Mouse (Mus musculus) embryonic facial prominence, embryonic 12.5 days (tissue): ENCODE results near the gene Atf4. TPM values are rescaled to one million over a fixed set of nuclear protein-coding genes. Genes with fewer than 3 reads are reported as not detected.
A peak's percentile ranks its signal among the peaks of the same experiment; 100 is the strongest.

Experiments used
- ATAC-seq: fragments of 200-750 bp; cut with Nextera tagmentation; 2 replicates; pipeline ENCODE4 v1.8.0; 2017; ENCODE audit not compliant: insufficient number of reproducible peaks, insufficient read depth, low FRiP score, low TSS enrichment
- H3K27ac ChIP-seq: fragments of 300-500 bp; sonication (generic); 2 replicates; pipeline ENCODE4 v1.5.1; 2016; ENCODE audit warnings: mild to moderate bottlenecking
- H3K27me3 ChIP-seq: fragments of 300-500 bp; sonication (generic); 2 replicates; pipeline ENCODE4 v1.6.1; 2016; ENCODE audit warnings: mild to moderate bottlenecking, moderate library complexity
- H3K36me3 ChIP-seq: fragments of 300-500 bp; sonication (generic); 2 replicates; pipeline ENCODE4 v1.6.1; 2016; ENCODE audit warnings: mild to moderate bottlenecking
- H3K4me1 ChIP-seq: fragments of 300-500 bp; sonication (generic); 2 replicates; pipeline ENCODE4 v1.6.1; 2016
- H3K4me2 ChIP-seq: fragments of 300-500 bp; sonication (generic); replicated peaks from 2 replicates; pipeline ENCODE4 v1.6.1; 2016; ENCODE audit warnings: mild to moderate bottlenecking, moderate library complexity
- H3K4me3 ChIP-seq: fragments of 300-500 bp; sonication (generic); 2 replicates; pipeline ENCODE4 v1.5.1; 2016; ENCODE audit warnings: mild to moderate bottlenecking
- H3K9ac ChIP-seq: fragments of 300-500 bp; sonication (generic); 2 replicates; pipeline ENCODE4 v1.6.1; 2016; ENCODE audit warnings: mild to moderate bottlenecking, moderate library complexity
- H3K9me3 ChIP-seq: fragments of 300-500 bp; sonication (generic); 2 replicates; pipeline ENCODE4 v1.6.1; 2016; ENCODE audit warnings: mild to moderate bottlenecking, moderate library complexity
- WGBS: fragments of 180-500 bp; shearing (Covaris S2); methylation state at CpG from one replicate; pipeline ENCODE4 v1.1.7; 2016; 5-methylcytosine and 5-hydroxymethylcytosine counted together
- polyA plus RNA-seq: library from polyadenylated mRNA; unstranded; fragments of >200 nt; fragmentation: Nextera tagmentation; extraction: Ambion mirVana; gene quantifications from 2 replicates; pipeline ENCODE4 v1.2.1, GENCODE M21; 2016

Gene Atf4
- polyA plus RNA-seq, 1 experiment from 2014 or later: 117 TPM

DNA sequence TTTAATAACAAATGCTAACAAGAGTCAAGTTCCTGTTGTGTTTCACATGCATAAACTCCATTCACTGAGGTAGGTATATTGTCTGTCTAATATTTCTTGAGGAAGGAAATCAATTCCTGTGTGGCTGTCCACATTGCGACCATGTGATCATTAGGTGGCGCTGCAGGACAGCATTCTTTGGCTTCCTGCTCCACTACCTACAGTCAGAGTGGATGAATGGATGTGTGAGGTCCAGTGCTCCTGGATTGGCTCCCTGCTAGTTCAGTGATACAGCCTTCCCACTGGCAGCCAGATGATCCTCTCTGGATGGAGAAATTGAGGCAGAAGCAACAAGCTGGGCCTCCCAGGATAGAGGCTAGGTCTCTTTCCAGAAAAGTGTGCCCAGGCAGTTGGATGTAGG lies 11.3 kb downstream of the Atf4 start:
- ATAC-seq: no peak
- Histone ChIP-seq H3K4me3 (no peak overlapping the region), H3K27ac (no peak overlapping the region), H3K9ac (no peak overlapping the region), H3K4me1 (peaks cover 12% of the 10 kb centered on the region), H3K4me2 (no peak overlapping the region), H3K27me3 (no peaks in the 10 kb centered on the region), H3K36me3 (peaks cover 6% of the 10 kb centered on the region; the same call in 1 of the 2 replicates), H3K9me3 (no peaks in the 10 kb centered on the region)
- WGBS: 1% methylated on average over 2 of the region's 2 CpGs

DNA sequence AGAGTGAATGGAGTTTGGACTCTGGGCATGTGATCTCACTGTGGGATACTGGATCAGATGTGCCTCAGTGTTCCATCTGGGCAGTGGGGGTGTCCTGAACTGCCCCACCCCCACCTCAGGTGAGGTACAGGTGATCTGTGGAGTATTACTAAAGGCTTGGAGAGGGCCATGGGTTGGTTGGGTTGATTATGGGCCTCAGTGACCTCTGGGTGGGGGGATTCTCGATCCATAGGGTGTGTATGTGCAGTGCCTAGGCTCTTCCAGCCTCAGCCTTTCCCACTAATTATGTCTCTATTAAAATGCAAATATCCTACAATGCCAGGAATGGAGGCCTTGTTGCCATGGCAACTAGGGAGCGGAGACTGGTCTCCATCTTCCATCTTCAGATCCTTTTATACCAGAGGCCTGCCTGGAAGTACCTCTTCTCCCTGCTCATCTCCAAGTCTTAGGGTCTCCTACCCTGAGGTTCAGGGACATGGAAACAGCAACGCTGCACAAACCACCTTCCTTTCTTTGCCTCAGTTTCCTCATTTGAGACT lies 16.9 kb downstream of the Atf4 start:
- Histone ChIP-seq H3K36me3 (no peaks in the 10 kb centered on the region), H3K9me3 (no peaks in the 10 kb centered on the region), H3K27ac (no peak overlapping the region), H3K4me2 (no peak overlapping the region), H3K4me3 (no peak overlapping the region), H3K9ac (no peak overlapping the region), H3K4me1 (no peaks in the 10 kb centered on the region), H3K27me3 (no peaks in the 10 kb centered on the region; the same call in 1 of the 2 replicates)
- ATAC-seq: no peak
- 73% methylated on average over 3 of the region's 3 CpGs for WGBS

DNA sequence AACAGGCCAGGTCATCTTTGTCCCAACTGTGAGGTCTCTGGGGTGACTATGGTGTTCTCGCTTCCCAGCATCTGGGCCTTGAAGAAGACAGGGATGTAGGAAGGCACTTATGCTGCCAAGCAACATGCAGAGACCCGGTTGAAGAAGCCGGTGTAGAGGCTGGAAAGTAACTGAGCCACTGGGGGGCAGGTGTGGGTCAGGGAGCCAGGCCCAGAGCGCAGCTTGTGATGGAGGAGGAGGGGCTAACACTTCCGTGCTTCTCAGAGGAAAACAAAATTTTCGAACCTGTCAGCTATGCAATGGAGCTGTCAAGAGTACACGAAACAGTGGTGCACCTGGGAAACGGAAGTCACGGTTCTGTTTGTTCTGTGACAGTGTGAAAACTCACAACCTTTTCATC lies 22.1 kb downstream of the Atf4 start:
- Histone ChIP-seq H3K4me3 (no peak overlapping the region), H3K36me3 (no peaks in the 10 kb centered on the region), H3K27ac (no peak overlapping the region), H3K27me3 (peaks cover 22% of the 10 kb centered on the region), H3K4me2 (no peak overlapping the region), H3K9ac (no peak overlapping the region), H3K4me1 (no peaks in the 10 kb centered on the region), H3K9me3 (no peaks in the 10 kb centered on the region)
- ATAC-seq: no peak
- 44% methylated on average over 9 of the region's 9 CpGs for WGBS

DNA sequence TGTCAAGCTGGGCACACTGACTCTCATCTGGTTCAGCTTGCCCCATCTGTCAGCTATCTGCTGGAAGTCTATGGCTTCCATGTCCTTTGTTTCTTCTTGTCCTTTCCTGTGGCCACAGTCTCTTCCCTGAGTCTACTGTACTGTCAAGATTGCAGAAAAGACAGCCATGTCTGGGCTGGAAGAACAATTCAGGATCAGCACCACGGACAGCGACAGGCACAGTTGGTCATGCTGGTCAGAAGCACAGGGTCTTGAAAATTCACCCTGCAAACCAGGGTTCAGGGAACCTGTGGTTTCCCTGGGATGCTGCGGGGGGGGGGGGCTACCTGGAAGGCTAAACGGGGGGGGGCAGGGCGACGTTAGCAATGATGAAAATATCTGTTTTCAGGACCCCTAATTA lies 22.6 kb downstream of the Atf4 start:
- H3K27ac ChIP-seq: no peak overlapping the region
- no peak for ATAC-seq
- peaks cover 28% of the 10 kb centered on the region for H3K27me3 ChIP-seq
- H3K36me3 ChIP-seq: no peaks in the 10 kb centered on the region
- H3K4me2 ChIP-seq: no peak overlapping the region
- H3K4me3 ChIP-seq: no peak overlapping the region
- no peaks in the 10 kb centered on the region for H3K9me3 ChIP-seq
- no peaks in the 10 kb centered on the region for H3K4me1 ChIP-seq
- no peak overlapping the region for H3K9ac ChIP-seq
- WGBS: 2% methylated on average over 6 of the region's 6 CpGs

DNA sequence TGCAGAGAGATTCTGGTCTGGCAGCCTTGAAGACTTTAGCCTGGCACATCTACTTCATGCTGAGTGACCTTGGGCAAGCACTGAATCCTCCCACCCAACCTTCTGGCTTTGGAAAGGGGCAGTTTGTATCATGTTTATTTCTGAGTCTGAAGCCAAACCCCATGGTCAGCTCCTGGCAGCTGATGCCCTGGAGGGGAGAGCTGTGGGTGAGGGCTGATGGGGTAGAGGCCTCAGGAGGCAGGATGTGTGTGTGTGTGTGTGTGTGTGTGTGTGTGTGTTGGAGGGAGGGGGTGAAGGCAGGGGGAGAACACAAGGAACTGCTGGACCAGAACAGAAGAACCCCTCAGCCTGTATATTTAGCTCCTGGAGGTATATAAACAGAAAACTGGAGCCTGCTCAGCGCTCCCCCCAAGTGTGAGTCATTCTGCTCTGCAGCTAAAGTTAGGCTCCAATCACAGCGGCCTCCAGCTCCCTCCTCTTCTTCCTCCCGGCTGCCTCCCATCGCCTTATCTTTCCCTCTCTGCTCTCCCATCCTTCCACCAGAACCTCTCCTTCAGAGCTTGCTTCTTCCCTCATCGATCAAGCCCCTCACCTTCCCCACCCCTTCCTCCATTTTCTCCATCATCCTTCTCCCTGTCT lies 23.3 kb downstream of the Atf4 start:
- Histone ChIP-seq H3K4me1 (no peaks in the 10 kb centered on the region), H3K4me3 (no peak overlapping the region), H3K27ac (no peak overlapping the region), H3K27me3 (peaks cover 33% of the 10 kb centered on the region), H3K36me3 (no peaks in the 10 kb centered on the region), H3K4me2 (no peak overlapping the region), H3K9me3 (no peaks in the 10 kb centered on the region), H3K9ac (no peak overlapping the region)
- WGBS: 63% methylated on average over 5 of the region's 5 CpGs
- ATAC-seq: no peak

DNA sequence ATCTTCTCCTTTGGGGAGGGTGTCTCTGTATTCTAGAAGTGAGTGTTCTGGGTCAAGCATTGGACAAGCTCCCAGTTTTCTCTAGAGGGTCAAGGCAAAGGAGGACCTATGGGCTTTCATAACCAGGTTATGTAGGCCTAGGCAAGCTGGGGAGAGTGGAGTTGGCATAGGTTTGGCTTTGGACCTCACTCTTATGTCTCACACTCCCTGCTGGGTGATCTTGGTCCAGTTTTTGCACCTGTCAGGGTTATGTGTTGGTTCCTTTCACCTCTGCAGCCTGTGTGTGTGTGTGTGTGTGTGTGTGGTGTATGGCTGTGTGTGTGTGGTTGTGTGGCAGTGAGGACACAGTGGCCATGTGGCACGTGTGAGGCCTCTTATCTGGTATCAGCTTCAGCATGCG lies 24.1 kb downstream of the Atf4 start:
- ATAC-seq: no peak
- Histone ChIP-seq H3K9me3 (no peaks in the 10 kb centered on the region), H3K4me3 (no peak overlapping the region), H3K27ac (no peak overlapping the region), H3K36me3 (no peaks in the 10 kb centered on the region), H3K27me3 (peaks cover 38% of the 10 kb centered on the region), H3K4me1 (no peaks in the 10 kb centered on the region), H3K4me2 (no peak overlapping the region), H3K9ac (no peak overlapping the region)
- 76% methylated on average over 2 of the region's 2 CpGs for WGBS

DNA sequence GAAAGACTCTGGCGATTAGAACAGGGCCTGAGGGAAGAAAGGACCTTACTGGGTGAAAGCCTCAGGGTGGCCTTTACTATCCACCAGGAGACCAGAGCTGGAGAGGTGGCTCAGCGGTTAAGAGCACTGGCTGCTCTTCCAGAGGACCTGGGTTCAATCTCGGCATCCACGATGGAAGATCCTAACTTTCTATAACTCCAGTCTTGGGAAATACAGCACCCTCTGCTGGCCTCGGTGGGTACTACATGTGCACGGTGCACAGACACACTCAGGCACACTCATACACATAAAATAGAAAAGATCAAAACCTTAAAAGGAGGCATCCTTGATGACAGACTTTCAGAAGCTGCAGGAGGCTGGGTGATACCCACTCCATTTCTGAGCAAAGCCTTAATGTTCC lies 25.7 kb downstream of the Atf4 start:
- H3K4me3 ChIP-seq: no peak overlapping the region
- H3K9ac ChIP-seq: no peak overlapping the region
- no peak overlapping the region for H3K27ac ChIP-seq
- no peak overlapping the region for H3K4me2 ChIP-seq
- no peaks in the 10 kb centered on the region for H3K4me1 ChIP-seq
- H3K27me3 ChIP-seq: peaks cover 54% of the 10 kb centered on the region
- WGBS: 22% methylated on average over 6 of the region's 6 CpGs
- no peak for ATAC-seq
- no peaks in the 10 kb centered on the region for H3K36me3 ChIP-seq
- no peaks in the 10 kb centered on the region for H3K9me3 ChIP-seq

DNA sequence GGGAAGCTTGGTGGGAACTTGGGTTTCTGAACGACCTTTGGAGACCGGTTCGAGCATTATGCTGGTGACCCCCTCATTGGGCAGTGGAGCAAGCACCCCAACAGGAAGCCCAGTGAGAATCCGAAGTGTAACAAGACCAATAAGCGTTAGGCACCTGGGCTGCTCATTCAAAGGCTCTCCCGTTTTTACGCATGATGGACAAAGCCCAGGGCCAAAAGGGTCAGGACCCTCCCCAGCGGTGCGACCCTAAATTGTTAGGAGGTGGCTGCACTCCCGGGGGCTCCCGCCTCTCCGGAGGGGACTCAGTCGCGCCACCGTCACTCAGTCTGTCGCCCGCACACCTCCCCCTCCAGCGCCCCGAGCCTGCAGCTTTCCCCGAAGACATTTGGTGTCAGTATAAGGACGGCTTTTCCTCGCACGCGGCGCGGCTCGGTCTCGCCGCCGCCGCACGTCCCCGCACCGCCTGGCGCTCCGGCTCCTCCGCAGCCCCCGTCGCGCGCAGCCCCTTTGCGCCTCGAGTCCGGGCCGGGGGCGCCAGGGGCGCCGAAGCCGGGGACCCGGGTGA lies 31.9 kb downstream of the Atf4 start, which contains the start of gene Cacna1i:
Cacna1i (plus strand) TSS at position 388 of the 565 bp plus-strand sequence.
- Histone ChIP-seq H3K36me3 (no peaks in the 10 kb centered on the region), H3K27ac (no peak within 1 kb of the TSS), H3K9me3 (no peaks in the 10 kb centered on the region), H3K4me3 (peak within 1 kb of the TSS; percentile 48), H3K4me1 (peaks cover 11% of the 10 kb centered on the region), H3K4me2 (peak within 1 kb of the TSS; percentile 94), H3K27me3 (peaks cover 90% of the 10 kb centered on the region), H3K9ac (peak within 1 kb of the TSS; percentile 62)
- no peak for ATAC-seq
- WGBS: 3% methylated on average over 41 of the region's 50 CpGs

DNA sequence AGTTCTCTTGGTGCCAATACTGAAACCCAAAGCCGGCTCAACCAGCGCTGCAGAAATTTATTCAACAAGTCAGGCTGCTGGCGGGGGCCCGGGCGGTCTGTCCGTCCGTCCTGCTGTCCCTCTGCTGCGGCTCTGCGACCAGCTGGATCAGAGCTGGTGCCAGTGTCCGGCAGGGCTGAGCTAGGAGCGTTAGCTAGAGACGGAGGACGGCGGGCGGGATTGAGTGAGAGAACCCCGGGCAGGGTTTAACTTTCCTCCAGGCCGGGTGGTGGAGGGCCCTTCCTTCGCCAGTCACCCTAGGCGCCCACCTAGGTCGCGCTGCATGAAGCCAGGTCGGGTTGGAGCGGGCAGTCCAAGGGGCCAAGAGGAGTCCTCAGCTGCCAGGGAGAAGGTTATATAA lies 33.1 kb downstream of the Atf4 start:
- peaks cover 82% of the 10 kb centered on the region for H3K27me3 ChIP-seq
- H3K4me3 ChIP-seq: peak overlapping the region; percentile 48
- ATAC-seq: no peak
- no peak overlapping the region for H3K27ac ChIP-seq
- H3K4me2 ChIP-seq: peak overlapping the region; percentile 94
- WGBS: 2% methylated on average over 23 of the region's 23 CpGs
- H3K36me3 ChIP-seq: no peaks in the 10 kb centered on the region
- H3K4me1 ChIP-seq: peaks cover 11% of the 10 kb centered on the region
- H3K9ac ChIP-seq: peak overlapping the region; percentile 62; the same call in 1 of the 2 replicates
- no peaks in the 10 kb centered on the region for H3K9me3 ChIP-seq

DNA sequence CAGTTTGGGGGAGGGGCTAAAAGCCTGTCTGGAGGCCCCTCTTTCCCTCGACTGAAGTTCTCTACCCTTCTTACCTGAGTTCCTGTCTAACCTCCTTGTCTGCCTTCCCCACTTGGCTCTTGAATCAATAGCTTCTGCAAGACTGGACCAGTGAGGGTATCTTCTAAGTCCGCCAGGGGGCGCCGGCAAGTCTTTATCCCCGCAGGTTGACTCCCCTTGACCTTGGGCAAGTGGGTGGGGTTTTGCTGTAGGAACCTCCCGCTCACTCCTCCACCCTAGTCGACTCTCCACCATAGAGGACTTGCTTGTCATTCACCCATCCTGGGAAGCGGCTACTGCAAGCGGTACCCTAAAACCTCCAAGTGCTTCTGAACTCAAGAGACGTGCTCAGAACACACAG lies 34.5 kb downstream of the Atf4 start:
- H3K4me1 ChIP-seq: peaks cover 11% of the 10 kb centered on the region
- H3K4me3 ChIP-seq: no peak overlapping the region
- no peak overlapping the region for H3K27ac ChIP-seq
- no peaks in the 10 kb centered on the region for H3K36me3 ChIP-seq
- no peak overlapping the region for H3K9ac ChIP-seq
- ATAC-seq: no peak; the same call in 1 of the 2 replicates
- peaks cover 71% of the 10 kb centered on the region for H3K27me3 ChIP-seq
- 7% methylated on average over 10 of the region's 10 CpGs for WGBS
- H3K9me3 ChIP-seq: no peaks in the 10 kb centered on the region
- no peak overlapping the region for H3K4me2 ChIP-seq

DNA sequence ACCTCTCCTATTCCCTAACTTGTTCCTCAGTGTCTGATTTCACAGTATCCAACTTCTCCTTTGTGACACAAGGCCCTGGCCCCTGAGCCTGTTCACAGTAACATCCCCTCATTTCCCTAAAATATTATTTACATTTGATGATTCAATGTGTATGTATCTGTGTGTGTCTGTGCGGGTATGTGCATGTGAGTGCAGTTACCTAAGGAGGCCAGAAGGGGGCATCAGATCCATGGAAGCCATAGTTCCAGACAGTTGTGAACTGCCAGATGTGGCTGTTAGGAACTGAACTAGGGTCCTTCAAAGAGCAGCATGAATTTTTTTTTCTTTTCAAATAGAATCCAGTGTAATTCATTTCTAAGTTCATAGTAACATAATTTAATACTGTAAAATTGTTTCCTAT lies 42.2 kb downstream of the Atf4 start:
- H3K9me3 ChIP-seq: no peaks in the 10 kb centered on the region
- no peak overlapping the region for H3K4me2 ChIP-seq
- H3K4me3 ChIP-seq: no peak overlapping the region
- 100% methylated on average over 1 of the region's 1 CpGs for WGBS
- H3K9ac ChIP-seq: no peak overlapping the region
- no peak for ATAC-seq
- no peaks in the 10 kb centered on the region for H3K27me3 ChIP-seq
- no peaks in the 10 kb centered on the region for H3K36me3 ChIP-seq
- no peak overlapping the region for H3K27ac ChIP-seq
- no peaks in the 10 kb centered on the region for H3K4me1 ChIP-seq

DNA sequence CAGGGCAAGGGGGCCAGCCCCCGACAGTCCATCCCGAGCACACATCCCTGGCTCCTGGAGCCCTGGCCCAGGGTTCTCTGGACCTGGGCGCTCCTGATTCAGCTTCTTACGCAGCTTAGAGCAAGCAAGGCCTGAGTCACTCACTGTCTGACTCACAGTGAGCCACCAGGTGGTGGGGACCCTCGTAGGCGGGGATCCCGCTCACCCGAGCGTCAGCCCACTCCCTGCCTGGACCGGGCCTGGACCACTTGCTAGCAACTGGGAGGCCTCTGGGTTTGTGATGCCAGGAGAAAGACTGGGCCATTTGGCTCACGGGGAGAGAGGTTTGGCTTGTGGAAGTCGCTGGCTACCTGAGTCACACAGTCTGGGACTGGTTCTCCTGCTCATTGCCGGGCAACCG lies 48.8 kb downstream of the Atf4 start:
- WGBS: 70% methylated on average over 14 of the region's 14 CpGs
- Histone ChIP-seq H3K27ac (no peak overlapping the region), H3K36me3 (no peaks in the 10 kb centered on the region), H3K4me1 (no peaks in the 10 kb centered on the region), H3K9me3 (no peaks in the 10 kb centered on the region), H3K4me2 (no peak overlapping the region), H3K4me3 (no peak overlapping the region), H3K9ac (no peak overlapping the region), H3K27me3 (peaks cover 8% of the 10 kb centered on the region)
- no peak for ATAC-seq
